Mouse (Mus musculus) lung, postnatal 10 days (tissue): ENCODE measurements around the gene Klf2.

Experiments
- DNase-seq: peaks from one replicate; pipeline ENCODE4 v3.0.0; 2021

Klf2 gene

DNA sequence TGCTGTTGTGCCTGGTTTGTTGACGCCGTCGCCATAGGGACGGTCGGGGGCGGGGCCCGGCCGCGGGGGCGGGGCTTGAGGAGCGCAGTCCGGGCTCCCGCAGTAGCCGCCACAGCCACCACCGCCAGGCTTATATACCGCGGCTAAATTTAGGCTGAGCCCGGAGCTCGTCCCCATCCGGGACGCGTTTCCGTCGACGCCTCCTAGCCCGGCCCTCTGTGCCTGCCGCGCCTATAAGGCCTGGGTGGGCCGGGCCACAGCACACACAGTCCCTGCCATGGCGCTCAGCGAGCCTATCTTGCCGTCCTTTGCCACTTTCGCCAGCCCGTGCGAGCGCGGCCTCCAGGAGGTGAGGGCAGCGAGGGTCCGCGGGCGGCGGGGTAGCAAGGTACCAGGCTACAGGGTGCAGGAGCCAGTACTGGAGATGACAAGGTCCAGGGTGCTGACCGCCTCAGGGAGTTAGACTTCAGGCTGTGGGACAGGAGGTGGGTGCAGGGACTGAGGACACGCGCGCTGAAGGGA lies at the start of gene Klf2:
Klf2 (plus strand) TSS at position 233 of the 522 bp plus-strand sequence.
- DNase-seq = peak; percentile 99

GRCm38 (mm10) chr8:72270606-72271005 lies 48.2 kb upstream of the Klf2 start:
- peak; percentile 21 for DNase-seq

DNA sequence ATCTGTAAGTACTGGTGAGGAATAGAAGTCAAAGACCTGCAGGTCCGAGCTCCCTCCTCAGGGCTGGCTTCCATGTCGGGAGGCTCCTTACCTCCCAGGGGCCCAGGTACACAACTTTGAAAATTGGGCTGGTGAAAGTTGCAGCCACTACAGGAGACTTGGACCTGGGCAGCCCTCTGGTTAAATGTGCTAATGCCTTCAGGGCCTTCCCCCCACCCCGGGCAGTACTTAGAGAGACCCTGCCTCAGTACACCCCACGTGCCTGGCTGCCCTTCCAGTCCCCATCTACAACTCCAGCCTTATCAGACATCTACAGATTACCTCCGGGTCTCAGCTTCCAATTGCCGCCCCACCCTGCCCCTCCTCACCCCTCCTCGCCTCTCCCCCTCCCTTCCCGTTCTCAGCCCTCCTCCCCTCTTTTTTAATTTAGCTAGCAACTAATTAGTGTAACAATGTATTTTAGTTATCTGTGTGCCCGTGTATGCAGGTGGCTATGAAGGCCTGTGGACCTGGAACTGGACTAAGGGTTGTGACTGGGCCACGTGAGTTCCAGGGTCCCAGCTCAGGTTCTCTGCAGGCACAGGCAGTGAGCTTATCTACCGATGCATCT lies 47.7 kb upstream of the Klf2 start:
- peak; percentile 23 for DNase-seq

- DNase-seq = peak; percentile 20
Measured at GRCm38 (mm10) chr8:72271691-72272090, 47.1 kb upstream of the Klf2 start.

DNA sequence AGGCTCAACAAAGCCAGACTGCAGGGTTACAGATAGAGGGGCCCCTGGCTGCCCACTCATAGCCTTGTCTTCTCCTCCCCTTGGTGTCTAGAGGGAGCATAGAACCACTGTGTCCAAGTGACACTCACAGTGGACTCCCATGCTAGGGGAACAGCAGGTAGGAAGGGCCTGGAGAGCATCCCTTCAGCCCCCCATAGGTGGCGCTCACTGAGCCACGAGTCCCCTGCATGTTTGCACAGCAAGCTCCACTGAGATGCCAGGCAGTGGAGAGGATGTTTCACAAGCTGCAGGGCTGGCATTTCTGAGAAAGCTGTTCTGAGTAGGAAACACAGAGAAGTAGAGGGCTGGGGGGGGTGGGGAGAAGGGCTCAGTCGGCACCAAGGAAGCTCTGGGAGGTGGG lies 46.5 kb upstream of the Klf2 start:
- peak; percentile 90 for DNase-seq

- no peak for DNase-seq
Measured at GRCm38 (mm10) chr8:72273111-72273770, 45.6 kb upstream of the Klf2 start.

DNA sequence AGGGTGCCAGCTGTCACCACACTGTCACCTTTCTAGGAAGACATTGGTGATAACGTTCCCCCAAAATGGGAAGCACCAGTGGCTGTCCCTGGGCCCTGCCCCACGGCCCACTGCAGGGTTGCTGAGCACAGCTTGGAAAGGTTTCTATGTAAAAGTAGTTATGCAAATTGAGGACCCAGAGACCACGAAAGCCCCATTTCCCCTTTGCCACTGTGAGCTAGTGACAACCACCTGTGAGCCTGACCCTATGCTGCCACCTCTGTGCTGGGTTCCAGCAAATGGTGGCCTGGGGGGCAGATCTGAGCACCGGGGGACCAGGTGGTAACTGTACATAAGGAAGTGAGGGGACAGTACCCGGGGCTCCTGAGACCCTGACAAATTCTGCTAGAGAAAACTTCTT lies 45.0 kb upstream of the Klf2 start:
- no peak for DNase-seq

DNA sequence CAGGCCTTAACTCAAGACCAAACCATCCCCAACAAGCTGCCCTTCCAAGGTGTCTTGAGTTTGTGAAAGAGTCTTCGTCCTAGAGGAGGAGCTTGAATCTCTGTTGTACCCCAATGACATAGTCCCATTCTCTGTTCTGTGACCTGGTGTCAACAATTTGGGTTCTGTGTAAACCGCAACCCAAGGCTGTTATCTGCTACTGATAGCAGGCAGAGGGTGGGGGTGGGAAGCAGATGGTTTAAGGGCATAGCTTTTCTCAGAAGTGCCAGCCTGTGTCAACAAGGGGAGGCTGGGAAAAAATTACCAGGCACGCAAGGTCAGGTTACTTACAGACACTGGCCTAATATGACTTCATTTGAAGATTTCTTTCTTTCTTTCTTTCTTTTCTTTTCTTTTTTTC lies 41.6 kb upstream of the Klf2 start:
- no peak for DNase-seq

DNA sequence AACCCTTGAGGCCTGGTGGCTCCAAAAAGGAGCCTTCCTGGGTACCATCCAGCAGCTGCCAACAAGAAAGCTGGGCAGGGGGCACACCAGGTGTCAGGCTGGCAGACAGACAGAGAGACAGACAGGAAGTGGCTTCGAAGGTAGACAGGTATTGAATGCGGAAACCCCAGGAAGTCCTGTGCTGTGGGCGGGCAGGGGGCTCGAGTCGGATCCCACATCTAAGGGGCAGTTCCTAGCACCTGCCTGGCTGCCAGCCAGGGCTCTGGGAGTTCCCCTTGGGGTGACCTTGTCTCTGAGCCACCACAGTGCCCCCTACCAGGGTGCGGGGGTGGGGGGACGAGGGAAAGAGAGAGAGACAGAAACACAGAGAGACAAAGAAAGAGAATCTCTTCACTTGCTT lies 39.7 kb upstream of the Klf2 start:
- peak; percentile 24 for DNase-seq

- peak; percentile 72 for DNase-seq
Measured at GRCm38 (mm10) chr8:72281634-72282033, 37.2 kb upstream of the Klf2 start.

GRCm38 (mm10) chr8:72285285-72285684 lies 33.5 kb upstream of the Klf2 start:
- no peak for DNase-seq

DNA sequence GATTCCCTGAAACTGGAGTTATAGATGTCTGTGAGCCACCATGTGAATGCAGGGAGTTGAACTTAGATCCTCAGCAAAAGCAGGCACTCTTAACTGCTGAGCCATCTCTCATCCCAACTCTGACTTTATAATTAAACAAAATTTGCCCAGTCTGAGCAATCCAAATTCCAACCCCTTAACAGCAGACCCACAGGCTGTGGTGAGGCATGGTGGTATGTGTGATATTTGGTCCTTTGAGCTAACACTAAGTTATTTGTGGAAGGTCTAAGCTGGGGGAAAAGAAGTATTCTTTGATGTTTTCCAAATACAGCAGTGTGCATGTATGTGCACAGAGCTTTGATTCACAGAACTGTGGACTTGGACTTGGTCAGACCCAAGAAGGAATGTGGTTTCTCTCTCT lies 29.8 kb upstream of the Klf2 start:
- DNase-seq = no peak

GRCm38 (mm10) chr8:72291104-72291503 lies 27.7 kb upstream of the Klf2 start:
- no peak for DNase-seq

GRCm38 (mm10) chr8:72293309-72293708 lies 25.5 kb upstream of the Klf2 start:
- no peak for DNase-seq

- no peak for DNase-seq
Measured at GRCm38 (mm10) chr8:72295125-72295524, 23.7 kb upstream of the Klf2 start.

DNA sequence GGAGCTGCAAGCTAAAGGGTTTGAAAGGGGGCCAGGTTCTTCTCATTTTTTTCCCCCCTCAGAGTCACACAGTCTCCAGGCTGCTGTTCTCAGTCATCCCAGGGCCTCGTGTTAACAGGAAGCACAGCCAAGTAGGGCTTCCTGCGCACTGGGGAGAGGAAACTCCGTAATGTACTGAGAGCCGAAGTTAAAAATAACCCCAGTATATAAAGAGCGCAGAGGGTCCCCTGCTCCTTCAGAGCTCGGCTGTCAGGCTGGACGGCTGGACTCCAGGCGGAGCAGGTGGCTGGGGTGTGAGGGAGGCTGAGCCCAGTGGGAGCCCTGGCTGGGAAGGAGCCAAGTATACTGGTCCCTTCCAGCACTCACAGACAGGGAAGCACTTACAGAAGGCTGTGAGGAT lies 23.2 kb upstream of the Klf2 start:
- DNase-seq = peak; percentile 92

DNA sequence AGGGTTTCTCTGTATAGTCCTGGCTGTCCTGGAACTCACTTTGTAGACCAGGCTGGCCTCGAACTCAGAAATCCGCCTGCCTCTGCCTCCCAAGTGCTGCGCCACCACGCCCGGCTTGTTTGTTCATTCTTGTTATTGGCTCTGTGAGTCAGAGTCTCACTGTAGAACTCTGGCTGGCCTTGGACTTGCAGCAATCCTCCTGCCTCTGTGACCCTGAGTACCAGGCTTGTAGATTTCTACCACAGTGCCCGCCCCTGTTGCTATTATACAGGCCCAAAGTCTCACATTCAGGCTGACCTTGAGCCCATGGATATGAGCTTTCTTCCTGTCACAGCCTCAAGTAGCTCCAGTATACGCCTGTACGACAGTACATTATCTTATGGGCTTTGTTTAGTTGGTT lies 22.3 kb upstream of the Klf2 start:
- DNase-seq = no peak

GRCm38 (mm10) chr8:72298928-72299327 lies 19.9 kb upstream of the Klf2 start:
- no peak for DNase-seq

DNA sequence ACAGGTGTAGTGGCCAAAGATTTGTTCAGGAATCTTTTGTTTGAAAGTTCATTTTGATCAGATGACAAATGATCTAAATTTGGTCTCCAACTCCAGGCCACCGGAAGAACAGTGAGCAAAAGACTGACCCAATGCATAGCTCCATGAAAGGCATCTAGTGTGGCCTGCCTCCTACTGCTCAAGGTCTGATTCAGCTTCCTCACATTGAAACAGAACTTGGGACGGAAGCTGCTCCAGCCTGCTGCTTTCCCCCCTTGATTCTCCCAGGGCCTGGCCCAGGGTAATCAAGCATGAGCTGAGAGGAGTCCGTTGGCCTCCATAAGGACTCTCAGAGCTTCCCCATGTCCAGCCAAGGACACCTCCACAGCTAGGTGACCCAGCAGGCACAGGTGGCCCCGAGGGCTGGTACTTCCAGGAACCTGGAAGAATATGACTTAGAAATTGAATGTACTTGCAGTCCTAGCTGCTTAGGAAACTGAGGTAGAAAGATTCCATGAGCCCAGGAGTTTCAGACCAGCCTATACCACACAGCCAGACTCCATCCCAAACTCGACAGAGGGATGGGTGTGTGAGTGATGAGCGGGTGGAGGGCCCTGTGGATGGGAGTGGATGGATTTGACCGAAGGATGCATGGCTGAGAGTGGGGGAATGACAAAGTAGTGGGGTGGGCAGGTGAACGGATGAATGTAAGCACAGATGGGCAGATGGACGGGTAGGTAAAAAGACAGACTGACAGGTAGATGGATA lies 18.0 kb upstream of the Klf2 start:
- DNase-seq = no peak

GRCm38 (mm10) chr8:72301497-72301896 lies 17.3 kb upstream of the Klf2 start:
- DNase-seq = no peak

- no peak for DNase-seq
Measured at GRCm38 (mm10) chr8:72302986-72303612, 15.7 kb upstream of the Klf2 start.

GRCm38 (mm10) chr8:72303633-72304032 lies 15.2 kb upstream of the Klf2 start:
- DNase-seq = peak; percentile 91

DNA sequence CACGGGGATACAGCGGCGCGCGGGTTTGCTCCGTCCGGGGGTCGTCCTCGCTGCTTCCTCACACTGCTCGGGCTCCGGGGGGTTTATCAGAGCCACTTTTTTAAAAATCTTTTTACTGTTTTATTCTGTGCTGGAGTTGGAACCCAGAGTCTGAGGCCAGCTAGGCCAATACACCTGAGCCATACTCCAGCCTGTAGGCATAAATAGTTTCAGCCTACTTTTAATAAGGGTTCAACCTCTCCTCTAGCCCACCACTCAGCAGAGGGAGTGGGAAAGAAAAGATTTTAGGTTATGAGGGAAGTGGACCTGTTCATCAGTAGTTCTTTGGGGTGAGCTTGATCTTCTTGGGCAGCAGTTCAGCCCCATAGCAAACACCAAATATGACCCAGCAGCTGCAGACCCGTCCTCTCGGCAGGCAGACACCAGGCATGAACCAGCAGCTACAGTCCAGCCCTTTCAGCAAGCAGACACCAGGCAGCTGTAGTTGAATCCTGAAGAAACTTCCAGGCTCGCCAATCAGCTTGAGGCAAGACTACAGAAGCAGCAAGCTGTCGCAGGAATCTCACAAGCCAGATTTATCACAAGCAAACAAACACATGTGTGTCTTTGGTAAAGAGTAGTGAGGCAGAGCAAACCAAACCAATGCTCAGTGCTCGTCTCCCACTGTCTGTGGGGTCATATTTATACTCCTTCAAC lies 13.5 kb upstream of the Klf2 start, which contains the start of gene Gm10282:
Gm10282 (minus strand) TSS at position 51 of the 696 bp plus-strand sequence.
- no peak for DNase-seq
